Mouse (Mus musculus): Measurements from ENCODE around the gene Msi1. TPM values are rescaled to one million over a fixed set of nuclear protein-coding genes. Genes with fewer than 3 reads are reported as not detected.

Msi1 gene
- total and polyA plus RNA-seq, 2 experiments from 2014 or later, result 1.1 to 5.6 TPM

DNA sequence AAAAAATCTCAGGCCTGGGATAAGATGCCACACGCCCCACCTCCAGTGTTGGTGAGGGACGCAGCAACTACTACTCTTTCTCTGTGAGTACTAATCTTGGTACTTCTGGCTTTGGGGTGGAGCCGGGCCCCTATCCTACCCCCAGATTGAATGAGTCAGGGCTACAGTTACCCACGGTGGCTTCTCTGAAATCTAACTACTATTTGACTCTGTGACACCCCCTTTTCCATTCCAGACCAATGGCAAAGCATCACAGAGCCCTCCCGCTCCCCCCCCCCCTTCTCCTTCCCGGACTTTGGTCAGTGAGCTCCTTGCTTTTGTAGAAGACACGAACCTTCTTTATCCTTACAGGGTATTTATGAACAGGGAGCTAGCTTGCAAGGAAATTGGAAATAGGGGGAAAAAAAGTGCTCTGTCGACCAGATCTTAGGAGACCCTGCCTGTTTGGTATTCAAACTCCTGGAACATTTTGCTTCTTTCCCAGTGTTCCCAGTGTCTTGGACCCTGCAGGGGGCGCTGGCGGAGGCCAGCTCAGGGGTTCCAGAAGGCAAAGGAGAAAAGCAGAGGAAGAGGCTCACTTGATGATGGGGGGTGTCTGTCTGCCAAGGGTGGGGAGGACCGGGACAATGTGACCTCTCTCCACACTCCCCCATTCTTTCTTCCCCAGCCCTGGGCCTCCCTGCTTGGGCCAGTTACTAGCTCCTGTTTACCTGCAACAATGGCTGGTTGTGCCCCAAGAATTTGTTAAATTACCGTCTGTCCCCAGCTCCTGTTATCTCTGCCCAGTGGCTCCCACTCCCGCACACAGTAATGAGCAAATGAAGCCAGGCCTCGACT, 1.9 kb downstream of the Msi1 start:
- WGBS, result 41% methylated on average over 14 of the region's 14 CpGs
- DNase-seq (ENCODE audit: low spot score) (no peak), ATAC-seq (ENCODE audit: insufficient read depth, low read depth) (no peak)
- no peak overlapping the region for H3K9ac ChIP-seq (replicated peaks; ENCODE audit: low read depth, low read length)
- H3K4me2 ChIP-seq (ENCODE audit: low read depth, low read length), result peak overlapping the region; percentile 93
- TF ChIP-seq CTCF (IDR thresholded peaks at IDR 0.05; ENCODE audit: low read depth) (peak; percentile 25), EP300 (IDR thresholded peaks at IDR 0.05; ENCODE audit: low read depth) (no peak)
- H3K27me3 ChIP-seq (ENCODE audit: control insufficient read depth, insufficient read depth, low read length), result peaks cover 50% of the 10 kb centered on the region
- H3K9me3 ChIP-seq (replicated peaks; ENCODE audit: control insufficient read depth, low read length), result no peaks in the 10 kb centered on the region
- H3K4me3 ChIP-seq (ENCODE audit: low read depth, low read length), result no peak overlapping the region; the same call in 1 of the 2 replicates
- H3K4me1 ChIP-seq (ENCODE audit: control insufficient read depth, insufficient read depth), result peaks cover 4% of the 10 kb centered on the region
- no peak overlapping the region for H3K27ac ChIP-seq (ENCODE audit: low read depth)
- H3K36me3 ChIP-seq (replicated peaks; ENCODE audit: control insufficient read depth, insufficient read depth, low read length), result no peaks in the 10 kb centered on the region

GRCm38 (mm10) chr5:115431898-115432259, 2.5 kb downstream of the Msi1 start:
- no peaks in the 10 kb centered on the region for H3K9me3 ChIP-seq (replicated peaks; ENCODE audit: control insufficient read depth, low read length)
- TF ChIP-seq EP300 (IDR thresholded peaks at IDR 0.05; ENCODE audit: low read depth) (no peak), CTCF (IDR thresholded peaks at IDR 0.05; ENCODE audit: low read depth) (no peak)
- H3K9ac ChIP-seq (replicated peaks; ENCODE audit: low read depth, low read length), result no peak overlapping the region
- no peak for ATAC-seq (ENCODE audit: insufficient read depth, low read depth)
- 38% methylated on average over 7 of the region's 7 CpGs for WGBS
- H3K4me1 ChIP-seq (ENCODE audit: control insufficient read depth, insufficient read depth), result peaks cover 9% of the 10 kb centered on the region
- no peak overlapping the region for H3K4me2 ChIP-seq (ENCODE audit: low read depth, low read length)
- no peak overlapping the region for H3K4me3 ChIP-seq (ENCODE audit: low read depth, low read length)
- peaks cover 44% of the 10 kb centered on the region for H3K27me3 ChIP-seq (ENCODE audit: control insufficient read depth, insufficient read depth, low read length)
- DNase-seq (ENCODE audit: low spot score), result no peak
- no peak overlapping the region for H3K27ac ChIP-seq (ENCODE audit: low read depth)
- no peaks in the 10 kb centered on the region for H3K36me3 ChIP-seq (replicated peaks; ENCODE audit: control insufficient read depth, insufficient read depth, low read length)

DNA sequence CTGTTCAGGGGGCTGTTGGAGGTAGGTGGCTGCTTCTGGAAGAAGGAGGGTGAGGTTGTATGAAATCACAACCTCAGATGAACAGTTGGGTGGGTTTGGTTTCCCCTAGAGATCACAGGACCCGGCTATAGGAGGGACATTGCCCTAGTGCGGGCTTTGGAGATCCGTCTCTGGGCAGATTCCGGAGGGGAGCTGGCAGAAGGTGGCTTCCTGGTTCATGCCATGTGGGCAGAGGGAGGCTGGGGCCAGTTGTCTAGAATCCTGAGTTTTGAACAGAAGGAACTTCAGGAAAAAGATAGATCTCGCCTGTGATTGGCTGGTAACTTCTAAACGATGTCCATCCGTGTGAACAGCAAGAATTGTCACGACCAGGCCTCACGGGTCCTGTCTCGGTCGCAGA, 3.0 kb downstream of the Msi1 start:
- DNase-seq (ENCODE audit: low spot score), result no peak
- Histone ChIP-seq H3K27ac (ENCODE audit: low read depth) (no peak overlapping the region), H3K4me2 (ENCODE audit: low read depth, low read length) (no peak overlapping the region), H3K4me3 (ENCODE audit: low read depth, low read length) (no peak overlapping the region), H3K4me1 (ENCODE audit: control insufficient read depth, insufficient read depth) (peaks cover 9% of the 10 kb centered on the region), H3K9me3 (replicated peaks; ENCODE audit: control insufficient read depth, low read length) (no peaks in the 10 kb centered on the region), H3K9ac (replicated peaks; ENCODE audit: low read depth, low read length) (no peak overlapping the region), H3K36me3 (replicated peaks; ENCODE audit: control insufficient read depth, insufficient read depth, low read length) (no peaks in the 10 kb centered on the region), H3K27me3 (ENCODE audit: control insufficient read depth, insufficient read depth, low read length) (peaks cover 39% of the 10 kb centered on the region)
- WGBS, result 83% methylated on average over 11 of the region's 11 CpGs
- ATAC-seq (ENCODE audit: insufficient read depth, low read depth), result no peak
- TF ChIP-seq CTCF (IDR thresholded peaks at IDR 0.05; ENCODE audit: low read depth) (no peak), EP300 (IDR thresholded peaks at IDR 0.05; ENCODE audit: low read depth) (no peak)

DNA sequence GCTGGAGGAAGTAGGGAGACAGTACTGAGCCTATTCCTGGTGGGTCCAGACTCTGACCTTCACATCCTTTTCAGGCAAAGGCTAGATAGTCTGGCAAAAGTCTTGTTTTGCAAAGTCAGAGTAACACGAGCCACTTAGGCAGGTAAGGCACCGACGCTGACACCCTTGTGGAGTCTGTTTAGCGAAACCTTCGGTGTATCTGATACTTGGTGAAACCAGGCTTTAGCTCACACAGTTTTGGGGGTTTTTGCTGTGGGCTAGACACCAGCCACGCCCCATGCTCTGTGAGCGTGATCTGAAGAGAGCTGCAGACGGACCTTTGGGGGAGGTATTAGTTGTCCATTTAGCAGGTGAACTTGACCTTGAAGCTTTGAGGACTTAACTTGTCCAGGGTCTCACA, 3.8 kb downstream of the Msi1 start:
- Histone ChIP-seq H3K9me3 (replicated peaks; ENCODE audit: control insufficient read depth, low read length) (no peaks in the 10 kb centered on the region), H3K27me3 (ENCODE audit: control insufficient read depth, insufficient read depth, low read length) (peaks cover 31% of the 10 kb centered on the region), H3K4me2 (ENCODE audit: low read depth, low read length) (no peak overlapping the region), H3K27ac (ENCODE audit: low read depth) (no peak overlapping the region), H3K36me3 (replicated peaks; ENCODE audit: control insufficient read depth, insufficient read depth, low read length) (no peaks in the 10 kb centered on the region), H3K4me3 (ENCODE audit: low read depth, low read length) (no peak overlapping the region), H3K9ac (replicated peaks; ENCODE audit: low read depth, low read length) (no peak overlapping the region), H3K4me1 (ENCODE audit: control insufficient read depth, insufficient read depth) (peaks cover 9% of the 10 kb centered on the region)
- DNase-seq (ENCODE audit: low spot score) (no peak), ATAC-seq (ENCODE audit: insufficient read depth, low read depth) (no peak)
- TF ChIP-seq CTCF (IDR thresholded peaks at IDR 0.05; ENCODE audit: low read depth) (no peak), EP300 (IDR thresholded peaks at IDR 0.05; ENCODE audit: low read depth) (no peak)
- WGBS, result 82% methylated on average over 8 of the region's 8 CpGs

- Histone ChIP-seq H3K9me3 (replicated peaks; ENCODE audit: control insufficient read depth, low read length) (no peaks in the 10 kb centered on the region), H3K4me2 (ENCODE audit: low read depth, low read length) (no peak overlapping the region), H3K36me3 (replicated peaks; ENCODE audit: control insufficient read depth, insufficient read depth, low read length) (no peaks in the 10 kb centered on the region), H3K27ac (ENCODE audit: low read depth) (no peak overlapping the region), H3K9ac (replicated peaks; ENCODE audit: low read depth, low read length) (no peak overlapping the region), H3K4me1 (ENCODE audit: control insufficient read depth, insufficient read depth) (peaks cover 9% of the 10 kb centered on the region), H3K27me3 (ENCODE audit: control insufficient read depth, insufficient read depth, low read length) (peaks cover 19% of the 10 kb centered on the region), H3K4me3 (ENCODE audit: low read depth, low read length) (no peak overlapping the region)
- WGBS, result 73% methylated on average over 11 of the region's 11 CpGs
- no peak for DNase-seq (ENCODE audit: low spot score)
- ATAC-seq (ENCODE audit: insufficient read depth, low read depth), result no peak
- no peak for TF ChIP-seq EP300 (IDR thresholded peaks at IDR 0.05; ENCODE audit: low read depth)
- no peak for TF ChIP-seq CTCF (IDR thresholded peaks at IDR 0.05; ENCODE audit: low read depth)
These were observed 5.0 kb downstream of the Msi1 start for GRCm38 (mm10) chr5:115434280-115434852.
